ENCODE assay signal across 18 mouse cellular contexts in the genomic region with DNA sequence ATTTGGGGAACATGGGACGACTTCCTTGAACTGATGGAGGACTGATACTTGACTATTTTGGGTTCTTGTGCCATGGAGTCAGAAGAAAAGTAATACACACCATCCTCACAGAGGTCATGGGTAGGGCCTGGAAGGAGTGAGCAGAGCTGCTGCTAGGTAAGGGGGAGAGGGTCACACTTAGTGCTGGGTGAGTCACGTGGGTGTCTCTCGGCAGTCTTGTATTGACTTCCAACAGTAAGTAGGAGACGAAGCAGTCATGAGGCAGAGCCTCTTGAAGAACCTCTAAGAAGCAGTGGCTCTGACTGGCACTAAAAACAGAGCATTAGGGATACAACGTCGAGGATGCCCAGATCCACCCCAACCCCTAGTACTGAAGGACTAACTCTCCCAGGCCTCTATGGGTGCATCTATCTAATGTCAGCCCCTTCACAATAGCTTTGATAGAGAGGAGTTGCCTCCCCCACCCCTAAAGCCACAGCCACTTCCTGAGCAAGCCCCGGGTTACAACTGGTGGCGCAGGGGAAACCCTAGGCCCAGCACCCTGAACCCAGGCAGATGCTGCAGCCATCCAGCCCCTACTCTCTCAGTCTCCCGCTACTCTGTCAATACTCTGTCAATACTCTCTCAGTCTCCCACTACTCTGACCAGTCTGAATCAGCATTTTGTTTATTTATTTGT.
DNase-seq lines count a peak whose midpoint lies in the region; ATAC-seq and TF ChIP-seq lines count a peak whose summit lies in the region.
"Had no signal": no experiment of that assay in that cellular context is flagged by ENCODE, and none has a peak within 500 bp of the region (broad histone marks: within the 10 kb centered on the region; RNA-seq: fewer than 3 reads in every experiment).

No protein-coding gene starts in this region.

- H3K27ac ChIP-seq in spleen, adult 2 months (ENCODE audit: insufficient read depth, low read length), result 0 out of 2 replicates have a peak overlapping the region, but pooled peaks have one; percentile 28
- H3K27ac ChIP-seq: forebrain, embryonic 10.5 days; hindbrain, embryonic 14.5 days; limb, embryonic 12.5 days; liver, embryonic 14.5 days; neural tube, embryonic 15.5 days had no signal

- 63% methylated on average over 9 of the region's 9 CpGs for WGBS in spleen, adult 2 months

- DNase-seq in spleen, adult 2 months (ENCODE audit: low read depth in 1 of 2, low spot score in 2 of 2), result peak in 1 of 2 experiments; percentile 48
- no peak for DNase-seq in spleen, postnatal 4 days (ENCODE audit: low spot score in 2 of 2)
- peak; percentile 74 for DNase-seq in thymus, postnatal 4 days
- DNase-seq in kidney, postnatal 36 days, result no peak
- DNase-seq in layer of hippocampus, postnatal 14 days (ENCODE audit: low spot score in 2 of 2), result no peak
- no peak for DNase-seq in lung, postnatal 36 days
- DNase-seq: cerebellum, adult 9-10 months; gastrocnemius, postnatal 14 days; kidney, adult 2 months; kidney, postnatal 25 days; layer of hippocampus, adult 9-11 months had no signal

- no peaks in the 10 kb centered on the region for H3K27me3 ChIP-seq in spleen, adult 2 months (ENCODE audit: control insufficient read depth, insufficient read depth, low read length)
- H3K27me3 ChIP-seq: limb, embryonic 12.5 days; neural tube, embryonic 15.5 days had no signal

- no peak for TF ChIP-seq CTCF in spleen, adult 2 months (IDR thresholded peaks at IDR 0.05; ENCODE audit: extremely low read depth, insufficient read depth, insufficient read length, insufficient replicate concordance)

- no peak overlapping the region for H3K4me3 ChIP-seq in spleen, adult 2 months (ENCODE audit: extremely low read depth, insufficient read depth, insufficient read length)
- H3K4me3 ChIP-seq: forebrain, embryonic 10.5 days; limb, embryonic 12.5 days; neural tube, embryonic 15.5 days had no signal

- H3K4me1 ChIP-seq in spleen, adult 2 months (ENCODE audit: control insufficient read depth, insufficient read depth, insufficient read length), result peaks cover 3% of the 10 kb centered on the region; the same call in 1 of the 2 replicates
- H3K4me1 ChIP-seq: forebrain, embryonic 10.5 days; limb, embryonic 12.5 days; neural tube, embryonic 15.5 days had no signal

- TF ChIP-seq POLR2A in spleen, adult 2 months (IDR thresholded peaks at IDR 0.05; ENCODE audit: low read depth, low read length), result no peak

- no peaks in the 10 kb centered on the region for H3K36me3 ChIP-seq in spleen, adult 2 months (ENCODE audit: control insufficient read depth, insufficient read depth, low read length)
- H3K36me3 ChIP-seq: forebrain, embryonic 10.5 days; limb, embryonic 12.5 days; neural tube, embryonic 15.5 days had no signal

- peak; percentile 97 for ATAC-seq in activated CD4-positive, CD25-positive, alpha-beta regulatory T cell, adult 4 months
- peak; percentile 33; the same call in 1 of the 2 replicates for ATAC-seq in neutrophil, adult 5-6 weeks (ENCODE audit: extremely low read depth, insufficient number of reproducible peaks, low FRiP score, poor library complexity, severe bottlenecking)
